Mouse (Mus musculus): Measurements from ENCODE around the gene Tiam2. TPM values are rescaled to one million over a fixed set of nuclear protein-coding genes. Genes with fewer than 3 reads are reported as not detected.

The Tiam2 gene
- polyA plus RNA-seq, 1 experiment from 2014 or later: 0.56 TPM

GRCm38 (mm10) chr17:3393981-3394380 is 67.6 kb downstream of the Tiam2 start:
- ATAC-seq (no peak), DNase-seq (no peak)
- no peaks in the 10 kb centered on the region for H3K9me3 ChIP-seq (ENCODE audit: low read length)
- H3K4me3 ChIP-seq (ENCODE audit: low read depth, low read length): no peak overlapping the region
- no peak overlapping the region for H3K4me2 ChIP-seq (ENCODE audit: low read depth, low read length)
- H3K4me1 ChIP-seq (ENCODE audit: insufficient read depth): no peaks in the 10 kb centered on the region
- no peak for TF ChIP-seq EP300 (IDR thresholded peaks at IDR 0.05; ENCODE audit: low read depth)
- TF ChIP-seq CTCF (IDR thresholded peaks at IDR 0.05; ENCODE audit: low read depth): no peak
- H3K27ac ChIP-seq (ENCODE audit: low read depth): no peak overlapping the region
- H3K36me3 ChIP-seq (replicated peaks; ENCODE audit: insufficient read depth, low read length): no peaks in the 10 kb centered on the region
- no peaks in the 10 kb centered on the region for H3K27me3 ChIP-seq (ENCODE audit: insufficient read depth, low read length)
- H3K9ac ChIP-seq (replicated peaks): no peak overlapping the region
- WGBS (ENCODE audit: insufficient replicate concordance): 83% methylated on average over 2 of the region's 2 CpGs

GRCm38 (mm10) chr17:3394985-3395384 is 68.6 kb downstream of the Tiam2 start:
- H3K4me2 ChIP-seq (ENCODE audit: low read depth, low read length): no peak overlapping the region

GRCm38 (mm10) chr17:3396881-3397281 is 70.5 kb downstream of the Tiam2 start:
- no peak for DNase-seq
- Histone ChIP-seq H3K27me3 (ENCODE audit: insufficient read depth, low read length) (no peaks in the 10 kb centered on the region), H3K4me2 (ENCODE audit: low read depth, low read length) (no peak overlapping the region), H3K36me3 (replicated peaks; ENCODE audit: insufficient read depth, low read length) (no peaks in the 10 kb centered on the region), H3K9ac (replicated peaks) (no peak overlapping the region), H3K4me1 (ENCODE audit: insufficient read depth) (no peaks in the 10 kb centered on the region), H3K27ac (ENCODE audit: low read depth) (no peak overlapping the region), H3K9me3 (ENCODE audit: low read length) (no peaks in the 10 kb centered on the region), H3K4me3 (ENCODE audit: low read depth, low read length) (no peak overlapping the region)
- no peak for ATAC-seq
- WGBS (ENCODE audit: insufficient replicate concordance): 54% methylated on average over 12 of the region's 12 CpGs
- TF ChIP-seq CTCF (IDR thresholded peaks at IDR 0.05; ENCODE audit: low read depth) (no peak), EP300 (IDR thresholded peaks at IDR 0.05; ENCODE audit: low read depth) (no peak)

More at GRCm38 (mm10) chr17:3394985-3395384, 68.6 kb downstream of the Tiam2 start:
- Histone ChIP-seq H3K9me3 (ENCODE audit: low read length) (no peaks in the 10 kb centered on the region), H3K27ac (ENCODE audit: low read depth) (no peak overlapping the region), H3K4me3 (ENCODE audit: low read depth, low read length) (no peak overlapping the region), H3K9ac (replicated peaks) (no peak overlapping the region), H3K36me3 (replicated peaks; ENCODE audit: insufficient read depth, low read length) (no peaks in the 10 kb centered on the region), H3K27me3 (ENCODE audit: insufficient read depth, low read length) (no peaks in the 10 kb centered on the region), H3K4me1 (ENCODE audit: insufficient read depth) (no peaks in the 10 kb centered on the region)
- TF ChIP-seq EP300 (IDR thresholded peaks at IDR 0.05; ENCODE audit: low read depth): no peak
- WGBS (ENCODE audit: insufficient replicate concordance): 72% methylated on average over 2 of the region's 2 CpGs
- no peak for DNase-seq
- ATAC-seq: no peak

GRCm38 (mm10) chr17:3397836-3398235 is 71.5 kb downstream of the Tiam2 start:
- 58% methylated on average over 5 of the region's 5 CpGs for WGBS (ENCODE audit: insufficient replicate concordance)
- Histone ChIP-seq H3K9ac (replicated peaks) (no peak overlapping the region), H3K27ac (ENCODE audit: low read depth) (no peak overlapping the region), H3K4me3 (ENCODE audit: low read depth, low read length) (no peak overlapping the region), H3K9me3 (ENCODE audit: low read length) (no peaks in the 10 kb centered on the region), H3K36me3 (replicated peaks; ENCODE audit: insufficient read depth, low read length) (no peaks in the 10 kb centered on the region), H3K27me3 (ENCODE audit: insufficient read depth, low read length) (no peaks in the 10 kb centered on the region), H3K4me1 (ENCODE audit: insufficient read depth) (no peaks in the 10 kb centered on the region), H3K4me2 (ENCODE audit: low read depth, low read length) (no peak overlapping the region)
- ATAC-seq: no peak
- DNase-seq: no peak
- no peak for TF ChIP-seq CTCF (IDR thresholded peaks at IDR 0.05; ENCODE audit: low read depth)
- TF ChIP-seq EP300 (IDR thresholded peaks at IDR 0.05; ENCODE audit: low read depth): no peak

- no peaks in the 10 kb centered on the region for H3K9me3 ChIP-seq (ENCODE audit: low read length)
- DNase-seq (no peak), ATAC-seq (no peak)
- no peaks in the 10 kb centered on the region for H3K4me1 ChIP-seq (ENCODE audit: insufficient read depth)
- 67% methylated on average over 9 of the region's 9 CpGs for WGBS (ENCODE audit: insufficient replicate concordance)
- TF ChIP-seq CTCF (IDR thresholded peaks at IDR 0.05; ENCODE audit: low read depth) (no peak), EP300 (IDR thresholded peaks at IDR 0.05; ENCODE audit: low read depth) (no peak)
- no peaks in the 10 kb centered on the region for H3K36me3 ChIP-seq (replicated peaks; ENCODE audit: insufficient read depth, low read length)
- H3K9ac ChIP-seq (replicated peaks): no peak overlapping the region
- H3K4me3 ChIP-seq (ENCODE audit: low read depth, low read length): no peak overlapping the region
- H3K27ac ChIP-seq (ENCODE audit: low read depth): no peak overlapping the region
- no peaks in the 10 kb centered on the region for H3K27me3 ChIP-seq (ENCODE audit: insufficient read depth, low read length)
- no peak overlapping the region for H3K4me2 ChIP-seq (ENCODE audit: low read depth, low read length)
Measured at GRCm38 (mm10) chr17:3405350-3406073, 79.1 kb downstream of the Tiam2 start.

GRCm38 (mm10) chr17:3407051-3407450 is 80.7 kb downstream of the Tiam2 start:
- no peak for TF ChIP-seq CTCF (IDR thresholded peaks at IDR 0.05; ENCODE audit: low read depth)
- no peak for TF ChIP-seq EP300 (IDR thresholded peaks at IDR 0.05; ENCODE audit: low read depth)
- DNase-seq: no peak
- Histone ChIP-seq H3K27ac (ENCODE audit: low read depth) (no peak overlapping the region), H3K9me3 (ENCODE audit: low read length) (no peaks in the 10 kb centered on the region), H3K27me3 (ENCODE audit: insufficient read depth, low read length) (no peaks in the 10 kb centered on the region), H3K4me1 (ENCODE audit: insufficient read depth) (no peaks in the 10 kb centered on the region), H3K9ac (replicated peaks) (no peak overlapping the region), H3K4me2 (ENCODE audit: low read depth, low read length) (no peak overlapping the region), H3K36me3 (replicated peaks; ENCODE audit: insufficient read depth, low read length) (no peaks in the 10 kb centered on the region), H3K4me3 (ENCODE audit: low read depth, low read length) (no peak overlapping the region)
- ATAC-seq: no peak
- WGBS (ENCODE audit: insufficient replicate concordance): 44% methylated on average over 1 of the region's 1 CpGs

Data from liver, postnatal 0 days (tissue).